Mouse (Mus musculus): ENCODE measurements around the gene G2e3.

DNA sequence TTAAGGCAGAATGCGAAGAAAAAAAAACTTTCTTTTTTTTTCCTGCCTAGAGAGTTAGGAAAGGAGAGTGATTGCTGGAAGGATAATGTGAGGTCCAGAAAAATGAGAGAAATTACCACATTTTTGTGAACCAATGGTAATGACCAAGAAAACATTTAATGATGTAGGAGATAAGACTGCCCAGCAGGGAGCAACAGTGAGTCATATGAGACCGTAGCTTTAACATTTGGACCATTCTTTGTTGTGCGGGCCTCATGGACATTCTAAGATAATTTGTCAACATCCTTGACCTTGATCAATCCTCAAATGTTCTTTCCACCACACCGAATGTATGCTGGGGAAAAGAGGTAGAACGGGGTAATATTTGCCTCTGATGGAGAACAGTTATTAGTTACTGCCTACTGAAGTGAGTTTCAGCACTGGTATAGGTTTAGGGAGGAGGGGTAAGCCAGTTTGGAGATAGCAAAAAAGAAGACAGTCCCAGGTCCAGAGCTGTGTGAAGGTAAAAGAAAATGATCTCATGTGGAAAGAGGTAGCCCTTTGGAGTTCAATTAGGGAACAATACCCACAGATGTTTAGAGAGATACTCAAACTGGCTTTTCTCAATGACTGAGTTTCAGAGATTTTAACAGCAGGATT is 54.3 kb downstream of the G2e3 start:
- TF ChIP-seq CTCF (IDR thresholded peaks at IDR 0.05; ENCODE audit: insufficient read depth, low read depth, low read length) (no peak), POLR2A (IDR thresholded peaks at IDR 0.05; ENCODE audit: insufficient read depth, low read depth, low read length) (no peak)

All from olfactory bulb, adult 2 months (tissue).